Mouse (Mus musculus) left cerebral cortex, adult 18-20 months (tissue): ENCODE measurements around the gene Cdkl4. TPM values are rescaled to one million over a fixed set of nuclear protein-coding genes. Genes with fewer than 3 reads are reported as not detected.
A peak's percentile ranks its signal among the peaks of the same experiment; 100 is the strongest.
"Not testable (repeated sequence)": the region's sequence is repeated elsewhere in the genome, so short reads cannot be mapped to it uniquely, and the experiment has no call there.

ENCODE experiments used
- DNase-seq, 2 experiments: peaks; one replicate each; pipeline ENCODE4 v3.0.0; 2021 to 2022; ENCODE audit warnings: low spot score in 2 of 2, mixed read lengths in 1 of 2
- long read RNA-seq, 2 experiments: library from polyadenylated mRNA; stranded (forward); transcript quantifications; one replicate each; pipeline ENCODE4 v2.0.0; 2021
- total RNA-seq, 2 experiments: library from RNA; stranded (reverse); gene quantifications; 2 replicates each; pipeline ENCODE4 v1.2.3; 2021

Cdkl4 gene
- 10 to 100 TPM; 16.5 to 19.1 TPM for total RNA-seq
- long read RNA-seq, experiment 1, transcript Cdkl4-203 (10 exons, 3,078 nt): minor isoform, 13 of 37 reads
- long read RNA-seq, experiment 1, transcript Cdkl4-202 (10 exons, 1,991 nt): major isoform, 21 of 37 reads
- long read RNA-seq, experiment 1, partial matches to known transcripts: 1 of 37 reads
- long read RNA-seq, experiment 1, other reads (novel, unspliced or antisense): 2 of 37 reads
- long read RNA-seq, experiment 2, transcript Cdkl4-202 (10 exons, 1,991 nt): major isoform, 10 of 20 reads
- long read RNA-seq, experiment 2, transcript Cdkl4-203 (10 exons, 3,078 nt): minor isoform, 6 of 20 reads
- long read RNA-seq, experiment 2, partial matches to known transcripts: 0 of 20 reads
- long read RNA-seq, experiment 2, other reads (novel, unspliced or antisense): 4 of 20 reads

- DNase-seq: no peak
Observed at GRCm38 (mm10) chr17:80577639-80578038, at the start of gene Cdkl4. Gene Cdkl4, minus strand, starts transcription at chr17:80577813.

- DNase-seq: no peak
Observed at GRCm38 (mm10) chr17:80624979-80625378, 47.4 kb upstream of the Cdkl4 start.

- DNase-seq: no peak
Observed at GRCm38 (mm10) chr17:80621691-80622090, 44.1 kb upstream of the Cdkl4 start.

GRCm38 (mm10) chr17:80620786-80621423 is 43.3 kb upstream of the Cdkl4 start:
- peak; percentile 76 to 79 for DNase-seq

GRCm38 (mm10) chr17:80619556-80619955 is 41.9 kb upstream of the Cdkl4 start:
- peak in 1 of 2 experiments; percentile 21 for DNase-seq

GRCm38 (mm10) chr17:80618890-80619289 is 41.3 kb upstream of the Cdkl4 start:
- no peak for DNase-seq

GRCm38 (mm10) chr17:80603806-80604205 is 26.2 kb upstream of the Cdkl4 start:
- no peak for DNase-seq

GRCm38 (mm10) chr17:80603079-80603625 is 25.5 kb upstream of the Cdkl4 start:
- no peak for DNase-seq

GRCm38 (mm10) chr17:80601371-80601770 is 23.8 kb upstream of the Cdkl4 start:
- DNase-seq: peak; percentile 47 to 76

- DNase-seq: no peak
Observed at GRCm38 (mm10) chr17:80583051-80583450, 5.4 kb upstream of the Cdkl4 start.

- no peak for DNase-seq
Observed at GRCm38 (mm10) chr17:80579901-80580300, 2.3 kb upstream of the Cdkl4 start.

GRCm38 (mm10) chr17:80579089-80579488 is 1.5 kb upstream of the Cdkl4 start:
- DNase-seq: no peak

GRCm38 (mm10) chr17:80578041-80578440 is 428 bp upstream of the Cdkl4 start:
- no peak for DNase-seq

GRCm38 (mm10) chr17:80577214-80577613 is 399 bp downstream of the Cdkl4 start:
- peak; percentile 63 to 81 for DNase-seq

GRCm38 (mm10) chr17:80575008-80575407 is 2.6 kb downstream of the Cdkl4 start:
- no peak for DNase-seq

GRCm38 (mm10) chr17:80574471-80574965 is 3.1 kb downstream of the Cdkl4 start:
- no peak for DNase-seq

GRCm38 (mm10) chr17:80572187-80572935 is 5.3 kb downstream of the Cdkl4 start:
- DNase-seq: no peak

GRCm38 (mm10) chr17:80571460-80571859 is 6.2 kb downstream of the Cdkl4 start:
- no peak for DNase-seq

- DNase-seq: not testable (repeated sequence)
Observed at GRCm38 (mm10) chr17:80569718-80570117, 7.9 kb downstream of the Cdkl4 start.

GRCm38 (mm10) chr17:80568842-80569601 is 8.6 kb downstream of the Cdkl4 start:
- DNase-seq: no peak

GRCm38 (mm10) chr17:80568441-80568840 is 9.2 kb downstream of the Cdkl4 start:
- DNase-seq: no peak
